Mouse (Mus musculus) stomach, embryonic 16.5 days (tissue): ENCODE data around the gene Upb1. TPM values are rescaled to one million over a fixed set of nuclear protein-coding genes. Genes with fewer than 3 reads are reported as not detected.
"Not testable (repeated sequence)": the region's sequence is repeated elsewhere in the genome, so short reads cannot be mapped to it uniquely, and the experiment has no call there.

Experiments used
- ATAC-seq: fragments of 200-750 bp; cut with Nextera tagmentation; 2 replicates; pipeline ENCODE4 v1.8.0; 2017; ENCODE audit warnings: moderate number of reproducible peaks, moderate TSS enrichment; ENCODE audit not compliant: insufficient read depth, low FRiP score
- H3K27ac ChIP-seq: fragments of 300-500 bp; sonication (generic); 2 replicates; pipeline ENCODE4 v1.5.1; 2014; ENCODE audit warnings: low read length
- H3K27me3 ChIP-seq: fragments of 300-500 bp; sonication (generic); 2 replicates; pipeline ENCODE4 v1.6.1; 2014; ENCODE audit warnings: low read length, control low read depth, mixed read lengths; ENCODE audit not compliant: control insufficient read depth, insufficient read depth
- H3K36me3 ChIP-seq: fragments of 300-500 bp; sonication (generic); 2 replicates; pipeline ENCODE4 v1.6.1; 2014; ENCODE audit warnings: low read length; ENCODE audit not compliant: control insufficient read depth, insufficient read depth
- H3K4me1 ChIP-seq: fragments of 300-500 bp; sonication (generic); 2 replicates; pipeline ENCODE4 v1.6.1; 2014; ENCODE audit warnings: low read length, control low read depth, mixed read lengths; ENCODE audit not compliant: control insufficient read depth, insufficient read depth
- H3K4me2 ChIP-seq: fragments of 300-500 bp; sonication (generic); 2 replicates; pipeline ENCODE4 v1.6.1; 2014; ENCODE audit warnings: low read depth, low read length, mixed read lengths
- H3K4me3 ChIP-seq: fragments of 300-500 bp; sonication (generic); replicated peaks from 2 replicates; pipeline ENCODE4 v1.5.1; 2014; ENCODE audit warnings: mild to moderate bottlenecking, low read length
- H3K9ac ChIP-seq: fragments of 300-500 bp; sonication (generic); 2 replicates; pipeline ENCODE4 v1.6.1; 2014; ENCODE audit warnings: low read length
- H3K9me3 ChIP-seq: fragments of 300-500 bp; sonication (generic); replicated peaks from 2 replicates; pipeline ENCODE4 v1.6.1; 2016; ENCODE audit warnings: low read length, control low read depth; ENCODE audit not compliant: control insufficient read depth
- WGBS: fragments of 180-500 bp; shearing (Covaris S2); extraction: QIAGEN DNeasy Blood & Tissue Kit; methylation state at CpG from one replicate; pipeline ENCODE4 v1.1.7; 2014; 5-methylcytosine and 5-hydroxymethylcytosine counted together
- polyA plus RNA-seq: library from polyadenylated mRNA; unstranded; fragments of >200 nt; fragmentation: Nextera tagmentation; extraction: Ambion mirVana; gene quantifications from 2 replicates; pipeline ENCODE4 v1.2.1, GENCODE M21; 2015

The Upb1 gene
- polyA plus RNA-seq, 1 experiment from 2014 or later: 4.3 TPM

GRCm38 (mm10) chr10:75390156-75390555 lies 10.8 kb upstream of the Upb1 start:
- ATAC-seq: no peak
- Histone ChIP-seq H3K27me3 (no peaks in the 10 kb centered on the region), H3K27ac (no peak overlapping the region), H3K4me3 (no peak overlapping the region), H3K9me3 (no peaks in the 10 kb centered on the region), H3K4me2 (no peak overlapping the region), H3K9ac (no peak overlapping the region), H3K36me3 (no peaks in the 10 kb centered on the region), H3K4me1 (no peaks in the 10 kb centered on the region)
- 75% methylated on average over 2 of the region's 2 CpGs for WGBS

DNA sequence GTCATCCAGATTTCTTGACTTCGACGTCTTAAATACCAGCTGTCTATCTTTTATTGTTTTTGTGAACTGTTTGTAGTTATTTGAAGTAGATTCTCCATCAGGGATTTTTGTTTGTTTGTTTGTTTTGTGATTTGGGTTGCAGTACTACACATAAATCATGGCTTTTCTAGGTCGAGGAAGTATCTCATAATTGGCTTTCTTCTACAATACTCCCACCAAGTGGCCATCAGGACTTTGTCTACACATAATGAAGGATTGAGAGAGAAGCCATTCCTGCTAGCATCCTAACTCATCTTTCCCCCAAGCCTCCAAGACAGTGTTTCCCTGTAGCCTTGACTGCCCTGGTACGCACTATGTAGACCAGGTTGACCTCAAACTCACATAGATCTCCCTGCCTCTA lies 10.1 kb upstream of the Upb1 start:
- 85% methylated on average over 4 of the region's 4 CpGs for WGBS
- no peaks in the 10 kb centered on the region for H3K27me3 ChIP-seq
- no peaks in the 10 kb centered on the region for H3K4me1 ChIP-seq
- no peak overlapping the region for H3K4me2 ChIP-seq
- H3K27ac ChIP-seq: no peak overlapping the region
- no peak overlapping the region for H3K9ac ChIP-seq
- H3K9me3 ChIP-seq: no peaks in the 10 kb centered on the region
- H3K36me3 ChIP-seq: no peaks in the 10 kb centered on the region
- H3K4me3 ChIP-seq: no peak overlapping the region
- no peak for ATAC-seq

- Histone ChIP-seq H3K9me3 (no peaks in the 10 kb centered on the region), H3K4me2 (no peak overlapping the region), H3K27me3 (no peaks in the 10 kb centered on the region), H3K4me1 (no peaks in the 10 kb centered on the region), H3K27ac (no peak overlapping the region), H3K9ac (no peak overlapping the region), H3K36me3 (no peaks in the 10 kb centered on the region), H3K4me3 (no peak overlapping the region)
- WGBS: 86% methylated on average over 8 of the region's 8 CpGs
- no peak for ATAC-seq
These were observed 6.1 kb upstream of the Upb1 start for GRCm38 (mm10) chr10:75394796-75395195.

GRCm38 (mm10) chr10:75396966-75397365 lies 3.9 kb upstream of the Upb1 start:
- no peak overlapping the region for H3K4me2 ChIP-seq

GRCm38 (mm10) chr10:75405916-75406315 lies 5.0 kb downstream of the Upb1 start:
- Histone ChIP-seq H3K4me1 (no peaks in the 10 kb centered on the region), H3K36me3 (no peaks in the 10 kb centered on the region), H3K27me3 (no peaks in the 10 kb centered on the region), H3K27ac (no peak overlapping the region), H3K4me2 (no peak overlapping the region), H3K4me3 (no peak overlapping the region), H3K9me3 (no peaks in the 10 kb centered on the region), H3K9ac (no peak overlapping the region)
- 82% methylated on average over 8 of the region's 8 CpGs for WGBS
- no peak for ATAC-seq

More at GRCm38 (mm10) chr10:75396966-75397365, 3.9 kb upstream of the Upb1 start:
- peak; percentile 37; the same call in 1 of the 2 replicates for ATAC-seq
- no peaks in the 10 kb centered on the region for H3K4me1 ChIP-seq
- H3K27me3 ChIP-seq: no peaks in the 10 kb centered on the region
- H3K36me3 ChIP-seq: no peaks in the 10 kb centered on the region
- no peaks in the 10 kb centered on the region for H3K9me3 ChIP-seq
- H3K9ac ChIP-seq: no peak overlapping the region
- 39% methylated on average over 14 of the region's 14 CpGs for WGBS
- no peak overlapping the region for H3K27ac ChIP-seq
- H3K4me3 ChIP-seq: no peak overlapping the region

DNA sequence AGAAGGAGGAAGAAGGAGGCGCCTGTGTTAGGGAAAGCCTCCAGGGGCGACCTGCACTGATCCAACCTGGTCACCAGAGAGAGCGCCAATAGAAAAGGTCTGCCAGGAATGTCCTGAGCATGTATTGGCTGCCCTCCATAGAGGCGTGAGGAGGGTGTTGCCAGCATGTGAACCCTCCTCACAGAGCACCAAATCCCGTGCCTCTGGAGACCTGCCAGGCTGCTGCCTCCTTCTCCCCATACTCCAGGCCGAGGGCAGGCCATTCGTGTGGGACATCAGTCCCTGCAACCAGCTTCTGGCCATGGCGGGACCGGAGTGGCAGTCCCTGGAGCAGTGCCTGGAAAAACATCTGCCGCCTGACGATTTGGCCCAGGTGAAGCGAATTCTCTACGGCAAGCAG lies 5.8 kb downstream of the Upb1 start:
- H3K36me3 ChIP-seq: no peaks in the 10 kb centered on the region
- no peaks in the 10 kb centered on the region for H3K4me1 ChIP-seq
- H3K4me2 ChIP-seq: no peak overlapping the region
- ATAC-seq: peak; percentile 44; the same call in 1 of the 2 replicates
- no peaks in the 10 kb centered on the region for H3K9me3 ChIP-seq
- 42% methylated on average over 13 of the region's 13 CpGs for WGBS
- H3K4me3 ChIP-seq: no peak overlapping the region
- no peak overlapping the region for H3K9ac ChIP-seq
- no peak overlapping the region for H3K27ac ChIP-seq
- H3K27me3 ChIP-seq: no peaks in the 10 kb centered on the region

- no peak for ATAC-seq
- no peak overlapping the region for H3K27ac ChIP-seq
- no peaks in the 10 kb centered on the region for H3K27me3 ChIP-seq
- 53% methylated on average over 4 of the region's 4 CpGs for WGBS
- no peak overlapping the region for H3K4me3 ChIP-seq
- no peaks in the 10 kb centered on the region for H3K36me3 ChIP-seq
- no peak overlapping the region for H3K9ac ChIP-seq
- H3K4me2 ChIP-seq: no peak overlapping the region
- H3K9me3 ChIP-seq: no peaks in the 10 kb centered on the region
- H3K4me1 ChIP-seq: peaks cover 6% of the 10 kb centered on the region
These were observed 6.8 kb downstream of the Upb1 start for GRCm38 (mm10) chr10:75407741-75408140.

DNA sequence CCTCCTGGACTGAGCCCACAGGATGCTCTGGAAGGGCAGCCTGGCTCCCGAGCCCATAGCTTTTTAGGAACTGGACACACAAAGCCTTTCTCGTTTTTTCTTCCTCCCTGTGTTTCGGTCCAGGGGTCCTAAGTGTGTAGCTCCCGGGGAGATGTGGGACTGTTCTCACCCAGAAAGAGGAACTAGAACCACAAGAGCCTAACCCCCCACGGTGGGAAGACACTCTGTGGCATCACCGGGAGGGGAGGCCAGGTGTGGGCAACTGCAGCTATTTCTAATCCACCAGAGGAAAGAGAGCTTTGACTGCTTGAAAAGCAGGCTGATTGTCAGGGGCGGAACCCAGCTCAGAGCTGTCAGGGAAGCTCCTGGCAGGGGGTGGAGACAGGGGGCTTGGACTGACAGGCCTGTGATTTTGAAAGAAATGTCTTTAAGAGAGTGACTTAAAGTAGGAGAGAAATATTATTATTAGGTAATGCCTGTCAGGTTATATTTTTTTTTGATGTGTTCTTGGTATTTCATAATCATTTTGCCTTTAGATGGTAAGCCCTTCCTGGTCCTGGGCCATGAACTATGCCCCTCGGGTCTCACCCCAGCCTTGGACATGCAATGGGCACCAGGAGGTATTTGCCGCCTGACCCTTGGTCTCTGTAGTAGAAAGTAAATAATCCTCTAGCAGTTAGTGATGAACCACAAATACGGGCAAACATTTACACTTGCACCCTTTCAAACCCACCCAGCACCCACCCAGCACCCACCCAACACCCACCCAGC lies 10.6 kb downstream of the Upb1 start:
- not testable (repeated sequence) for ATAC-seq, H3K9ac ChIP-seq, H3K36me3 ChIP-seq, H3K4me2 ChIP-seq, H3K4me1 ChIP-seq, H3K4me3 ChIP-seq, H3K27ac ChIP-seq, H3K9me3 ChIP-seq, H3K27me3 ChIP-seq
- 40% methylated on average over 8 of the region's 10 CpGs for WGBS

- H3K27me3 ChIP-seq: no peaks in the 10 kb centered on the region
- H3K9me3 ChIP-seq: no peaks in the 10 kb centered on the region
- 57% methylated on average over 27 of the region's 27 CpGs for WGBS
- H3K4me1 ChIP-seq: peaks cover 7% of the 10 kb centered on the region
- H3K4me2 ChIP-seq: no peak overlapping the region
- no peak overlapping the region for H3K9ac ChIP-seq
- H3K27ac ChIP-seq: no peak overlapping the region
- no peaks in the 10 kb centered on the region for H3K36me3 ChIP-seq
- no peak overlapping the region for H3K4me3 ChIP-seq
- ATAC-seq: no peak
These were observed 11.5 kb downstream of the Upb1 start for GRCm38 (mm10) chr10:75412114-75413103.
